Mouse (Mus musculus) heart, postnatal 0 days (tissue): ENCODE results near the gene Lnx2.

ENCODE experiments used
- CTCF ChIP-seq: IDR thresholded peaks from 2 replicates; pipeline ENCODE4 v1.5.1; 2016; ENCODE audit warnings: antibody characterized with exemption, control low read depth, low read depth
- EP300 ChIP-seq: IDR thresholded peaks from 2 replicates; pipeline ENCODE4 v1.6.1; 2016; ENCODE audit warnings: antibody characterized with exemption, low read depth

GRCm38 (mm10) chr5:147090256-147090963, 14.0 kb upstream of the Lnx2 start:
- TF ChIP-seq EP300 (no peak), CTCF (no peak)
